Mouse (Mus musculus): Measurements from ENCODE around the gene Kif9. TPM values are rescaled to one million over a fixed set of nuclear protein-coding genes. Genes with fewer than 3 reads are reported as not detected.
A peak's percentile ranks its signal among the peaks of the same experiment; 100 is the strongest.

Kif9 gene
- polyA plus RNA-seq (2015; fragmentation: Nextera tagmentation; extraction: Ambion mirVana): 1.3 and 1.4 TPM in 2 replicates

DNA sequence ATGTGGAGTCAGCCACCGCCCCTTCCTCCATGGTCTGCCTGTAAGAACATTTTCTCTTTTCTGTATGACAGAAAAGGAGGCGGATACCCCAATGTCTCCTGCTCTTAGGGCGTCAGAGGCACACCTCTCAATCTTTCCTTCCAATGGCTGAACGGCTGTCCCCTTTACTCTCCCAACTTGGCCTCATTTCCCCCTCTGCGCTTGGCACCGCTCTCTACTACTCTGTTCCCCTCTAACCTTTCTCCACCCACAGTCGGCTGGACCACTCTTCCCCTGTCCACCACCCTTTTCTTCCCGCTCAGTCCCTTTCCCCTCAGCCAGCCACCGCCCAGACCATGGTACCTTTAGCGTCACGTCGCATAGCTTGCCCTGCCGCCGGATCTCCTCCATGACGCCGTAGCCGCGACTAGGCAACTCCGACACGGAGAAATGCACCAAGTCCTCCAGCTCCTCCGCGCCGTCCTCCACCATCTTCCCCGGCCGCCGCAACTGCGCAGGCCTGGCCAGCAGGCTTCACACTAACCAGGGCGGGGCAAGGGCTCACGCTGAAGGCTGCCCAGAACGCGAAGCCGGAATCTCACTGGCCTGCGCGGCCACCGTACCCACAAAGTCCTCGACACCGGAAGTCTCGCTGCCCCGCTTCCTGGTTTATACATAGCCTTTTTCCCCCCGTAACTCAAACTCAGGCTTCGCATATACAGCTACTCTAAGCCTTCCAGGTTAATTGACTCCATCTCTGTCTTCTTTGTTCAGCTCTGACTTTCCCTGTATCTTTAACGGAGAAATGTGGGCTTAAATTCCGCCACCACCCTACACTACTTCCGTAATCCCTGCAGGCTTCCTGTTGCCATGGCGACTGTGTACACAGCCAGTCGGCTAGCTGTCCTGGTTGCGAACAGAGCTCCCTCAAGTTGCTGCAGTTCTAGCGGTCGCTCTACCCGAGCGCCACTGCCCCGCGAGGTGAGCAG, at the start of gene Kif9, which contains the start of gene Klhl18:
TSS of gene Kif9 (plus strand) at position 835 of the 968 bp plus-strand sequence.
TSS of gene Klhl18 (minus strand) at position 571 of the 968 bp plus-strand sequence.
- ATAC-seq (ENCODE audit: low FRiP score, low TSS enrichment): peak; percentile 98
- DNase-seq (ENCODE audit: low spot score): peak; percentile 96
- WGBS: under 1% methylated on average over 53 of the region's 53 CpGs
- H3K4me1 ChIP-seq (replicated peaks; ENCODE audit: control insufficient read depth, insufficient read depth): peaks cover 7% of the 10 kb centered on the region; the same call in 1 of the 2 replicates
- no peaks in the 10 kb centered on the region for H3K36me3 ChIP-seq (ENCODE audit: control insufficient read depth, insufficient read depth, low read length)
- H3K4me2 ChIP-seq (replicated peaks; ENCODE audit: low read depth): peak within 1 kb of the TSS; percentile 87
- peak within 1 kb of the TSS; percentile 73 for H3K4me3 ChIP-seq (ENCODE audit: low read depth, low read length)
- H3K9me3 ChIP-seq (ENCODE audit: control insufficient read depth, low read length): no peaks in the 10 kb centered on the region
- TF ChIP-seq EP300 (optimal IDR thresholded peaks at IDR 0.05) (peak; percentile 15), CTCF (IDR thresholded peaks at IDR 0.05; ENCODE audit: low read depth) (peak; percentile 40)
- H3K27me3 ChIP-seq (ENCODE audit: control insufficient read depth, insufficient read depth, low read length): no peaks in the 10 kb centered on the region
- H3K27ac ChIP-seq (replicated peaks): peak within 1 kb of the TSS; percentile 94
- H3K9ac ChIP-seq (ENCODE audit: low read length): peak within 1 kb of the TSS; percentile 76

DNA sequence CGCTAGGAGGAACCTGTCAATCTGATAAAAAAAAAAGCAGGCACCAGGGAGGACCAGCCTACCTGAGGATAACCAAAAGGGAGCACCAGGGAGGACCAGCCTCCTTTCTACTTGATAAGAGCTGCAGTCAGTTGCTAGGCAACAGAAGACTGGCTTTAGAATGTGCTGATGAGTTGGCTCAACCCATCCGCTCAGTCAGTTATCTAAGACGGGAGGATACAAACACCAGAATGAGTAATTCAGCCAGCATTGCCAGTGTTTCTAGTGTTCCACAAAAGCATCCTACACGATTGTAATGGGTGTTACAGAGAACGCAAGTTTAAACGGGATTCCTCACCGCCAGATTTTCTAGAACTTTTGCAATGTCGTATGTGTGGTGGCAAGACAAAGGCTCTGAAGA, 45.5 kb upstream of the Kif9 start:
- no peak for DNase-seq (ENCODE audit: low spot score)
- no peaks in the 10 kb centered on the region for H3K27me3 ChIP-seq (ENCODE audit: control insufficient read depth, insufficient read depth, low read length)
- no peaks in the 10 kb centered on the region for H3K4me1 ChIP-seq (replicated peaks; ENCODE audit: control insufficient read depth, insufficient read depth)
- H3K4me2 ChIP-seq (replicated peaks; ENCODE audit: low read depth): no peak overlapping the region
- no peak overlapping the region for H3K4me3 ChIP-seq (ENCODE audit: low read depth, low read length)
- H3K36me3 ChIP-seq (ENCODE audit: control insufficient read depth, insufficient read depth, low read length): peaks cover 25% of the 10 kb centered on the region
- ATAC-seq (ENCODE audit: low FRiP score, low TSS enrichment): no peak
- H3K9ac ChIP-seq (ENCODE audit: low read length): no peak overlapping the region
- TF ChIP-seq CTCF (IDR thresholded peaks at IDR 0.05; ENCODE audit: low read depth) (no peak), EP300 (optimal IDR thresholded peaks at IDR 0.05) (no peak)
- 78% methylated on average over 8 of the region's 8 CpGs for WGBS
- H3K9me3 ChIP-seq (ENCODE audit: control insufficient read depth, low read length): no peaks in the 10 kb centered on the region
- no peak overlapping the region for H3K27ac ChIP-seq (replicated peaks)

DNA sequence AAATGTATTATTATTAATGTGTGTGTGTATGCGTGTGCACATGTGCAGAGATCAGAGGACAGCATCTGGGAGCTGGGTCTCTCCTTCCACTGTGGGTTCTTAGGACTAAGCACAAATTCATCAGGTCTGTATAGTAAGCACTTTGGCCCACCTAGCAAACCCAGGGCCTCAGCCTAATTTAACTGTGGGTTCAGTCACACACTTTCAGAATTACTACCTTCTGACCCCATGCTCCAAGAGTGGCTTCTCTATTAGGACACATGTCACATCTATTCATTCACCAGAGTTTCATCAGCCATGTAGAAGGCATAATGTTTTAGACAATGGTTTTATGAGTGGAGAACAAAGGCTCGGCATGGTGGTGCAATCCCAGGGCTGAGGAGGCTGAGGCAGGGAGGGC, 43.7 kb upstream of the Kif9 start:
- no peaks in the 10 kb centered on the region for H3K4me1 ChIP-seq (replicated peaks; ENCODE audit: control insufficient read depth, insufficient read depth)
- H3K9me3 ChIP-seq (ENCODE audit: control insufficient read depth, low read length): no peaks in the 10 kb centered on the region
- ATAC-seq (ENCODE audit: low FRiP score, low TSS enrichment) (no peak), DNase-seq (ENCODE audit: low spot score) (no peak)
- H3K36me3 ChIP-seq (ENCODE audit: control insufficient read depth, insufficient read depth, low read length): peaks cover 25% of the 10 kb centered on the region
- no peak overlapping the region for H3K9ac ChIP-seq (ENCODE audit: low read length)
- H3K4me2 ChIP-seq (replicated peaks; ENCODE audit: low read depth): no peak overlapping the region
- H3K27me3 ChIP-seq (ENCODE audit: control insufficient read depth, insufficient read depth, low read length): no peaks in the 10 kb centered on the region
- 92% methylated on average over 2 of the region's 2 CpGs for WGBS
- H3K4me3 ChIP-seq (ENCODE audit: low read depth, low read length): no peak overlapping the region
- no peak overlapping the region for H3K27ac ChIP-seq (replicated peaks)
- TF ChIP-seq CTCF (IDR thresholded peaks at IDR 0.05; ENCODE audit: low read depth): no peak
- TF ChIP-seq EP300 (optimal IDR thresholded peaks at IDR 0.05): no peak

DNA sequence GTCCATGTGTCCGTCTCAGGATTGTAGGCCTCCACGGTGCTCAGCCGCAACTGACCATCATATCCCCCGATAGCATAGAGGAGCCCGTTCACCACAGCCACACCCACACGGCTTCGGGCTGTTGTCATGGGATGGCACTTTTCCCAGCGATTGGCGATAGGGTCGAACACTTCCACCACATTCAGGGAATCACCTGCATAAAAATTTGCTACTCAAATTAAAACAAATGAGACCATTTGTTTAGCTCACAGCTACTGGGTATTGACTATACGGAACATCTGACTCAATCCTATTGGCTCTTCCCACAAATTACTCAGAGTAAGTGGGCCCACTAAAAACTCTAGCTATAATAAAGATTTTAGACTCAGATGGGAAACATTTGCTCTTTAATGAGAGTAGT, 40.7 kb upstream of the Kif9 start:
- 93% methylated on average over 11 of the region's 11 CpGs for WGBS
- TF ChIP-seq CTCF (IDR thresholded peaks at IDR 0.05; ENCODE audit: low read depth): no peak
- TF ChIP-seq EP300 (optimal IDR thresholded peaks at IDR 0.05): no peak
- H3K36me3 ChIP-seq (ENCODE audit: control insufficient read depth, insufficient read depth, low read length): peaks cover 16% of the 10 kb centered on the region; the same call in 1 of the 2 replicates

DNA sequence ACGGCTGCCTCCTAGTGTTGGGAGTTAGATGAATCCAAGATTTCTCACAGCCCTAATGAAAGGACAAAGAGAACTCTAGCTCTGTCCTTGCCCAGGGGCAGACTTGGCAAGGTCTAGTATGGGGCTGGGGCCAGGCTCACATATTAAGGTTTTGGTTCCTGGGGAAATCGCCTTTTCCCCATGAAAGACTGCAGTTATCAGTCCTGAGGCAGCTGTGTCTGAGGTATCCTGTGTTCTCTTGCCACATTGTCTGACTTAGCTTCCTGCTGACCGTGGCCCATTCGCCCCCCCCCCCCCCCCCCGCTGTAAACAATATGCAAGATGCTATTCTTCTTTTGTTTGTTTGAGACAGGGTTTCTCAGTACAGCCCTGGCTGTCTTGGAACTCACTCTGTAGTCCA, 36.7 kb upstream of the Kif9 start:
- ATAC-seq (ENCODE audit: low FRiP score, low TSS enrichment): no peak
- 61% methylated on average over 4 of the region's 5 CpGs for WGBS
- H3K4me2 ChIP-seq (replicated peaks; ENCODE audit: low read depth): no peak overlapping the region
- H3K27ac ChIP-seq (replicated peaks): no peak overlapping the region
- H3K27me3 ChIP-seq (ENCODE audit: control insufficient read depth, insufficient read depth, low read length): no peaks in the 10 kb centered on the region
- no peak overlapping the region for H3K9ac ChIP-seq (ENCODE audit: low read length)
- no peak for TF ChIP-seq EP300 (optimal IDR thresholded peaks at IDR 0.05)
- TF ChIP-seq CTCF (IDR thresholded peaks at IDR 0.05; ENCODE audit: low read depth): peak; percentile 22; the same call in 1 of the 2 replicates
- H3K9me3 ChIP-seq (ENCODE audit: control insufficient read depth, low read length): no peaks in the 10 kb centered on the region
- H3K4me3 ChIP-seq (ENCODE audit: low read depth, low read length): no peak overlapping the region
- no peak for DNase-seq (ENCODE audit: low spot score)
- peaks cover 11% of the 10 kb centered on the region; the same call in 1 of the 2 replicates for H3K36me3 ChIP-seq (ENCODE audit: control insufficient read depth, insufficient read depth, low read length)
- H3K4me1 ChIP-seq (replicated peaks; ENCODE audit: control insufficient read depth, insufficient read depth): no peaks in the 10 kb centered on the region

More for the DNA sequence above, 40.7 kb upstream of the Kif9 start:
- no peak for DNase-seq (ENCODE audit: low spot score)
- no peaks in the 10 kb centered on the region for H3K4me1 ChIP-seq (replicated peaks; ENCODE audit: control insufficient read depth, insufficient read depth)
- no peaks in the 10 kb centered on the region for H3K27me3 ChIP-seq (ENCODE audit: control insufficient read depth, insufficient read depth, low read length)
- no peak overlapping the region for H3K4me3 ChIP-seq (ENCODE audit: low read depth, low read length)
- no peak overlapping the region for H3K9ac ChIP-seq (ENCODE audit: low read length)
- H3K4me2 ChIP-seq (replicated peaks; ENCODE audit: low read depth): no peak overlapping the region
- H3K27ac ChIP-seq (replicated peaks): no peak overlapping the region
- no peak for ATAC-seq (ENCODE audit: low FRiP score, low TSS enrichment)
- no peaks in the 10 kb centered on the region for H3K9me3 ChIP-seq (ENCODE audit: control insufficient read depth, low read length)

- Histone ChIP-seq H3K4me1 (replicated peaks; ENCODE audit: control insufficient read depth, insufficient read depth) (no peaks in the 10 kb centered on the region), H3K9me3 (ENCODE audit: control insufficient read depth, low read length) (no peaks in the 10 kb centered on the region)
These were observed 36.2 kb upstream of the Kif9 start for GRCm38 (mm10) chr9:110440559-110440958.

More at GRCm38 (mm10) chr9:110440559-110440958, 36.2 kb upstream of the Kif9 start:
- H3K9ac ChIP-seq (ENCODE audit: low read length): no peak overlapping the region
- H3K4me3 ChIP-seq (ENCODE audit: low read depth, low read length): no peak overlapping the region
- no peak overlapping the region for H3K27ac ChIP-seq (replicated peaks)
- no peaks in the 10 kb centered on the region for H3K27me3 ChIP-seq (ENCODE audit: control insufficient read depth, insufficient read depth, low read length)
- no peak for TF ChIP-seq EP300 (optimal IDR thresholded peaks at IDR 0.05)
- TF ChIP-seq CTCF (IDR thresholded peaks at IDR 0.05; ENCODE audit: low read depth): no peak
- no peak overlapping the region for H3K4me2 ChIP-seq (replicated peaks; ENCODE audit: low read depth)
- H3K36me3 ChIP-seq (ENCODE audit: control insufficient read depth, insufficient read depth, low read length): peaks cover 7% of the 10 kb centered on the region; the same call in 1 of the 2 replicates
- DNase-seq (ENCODE audit: low spot score) (no peak), ATAC-seq (ENCODE audit: low FRiP score, low TSS enrichment) (no peak)
- WGBS: 91% methylated on average over 6 of the region's 6 CpGs

Measured in stomach, postnatal 0 days (tissue).